Mouse (Mus musculus): ENCODE measurements around the gene Nrxn1. TPM values are rescaled to one million over a fixed set of nuclear protein-coding genes. Genes with fewer than 3 reads are reported as not detected.
A peak's percentile ranks its signal among the peaks of the same experiment; 100 is the strongest.

Nrxn1 gene
- polyA plus RNA-seq, 1 experiment from 2014 or later, result 7.1 TPM

DNA sequence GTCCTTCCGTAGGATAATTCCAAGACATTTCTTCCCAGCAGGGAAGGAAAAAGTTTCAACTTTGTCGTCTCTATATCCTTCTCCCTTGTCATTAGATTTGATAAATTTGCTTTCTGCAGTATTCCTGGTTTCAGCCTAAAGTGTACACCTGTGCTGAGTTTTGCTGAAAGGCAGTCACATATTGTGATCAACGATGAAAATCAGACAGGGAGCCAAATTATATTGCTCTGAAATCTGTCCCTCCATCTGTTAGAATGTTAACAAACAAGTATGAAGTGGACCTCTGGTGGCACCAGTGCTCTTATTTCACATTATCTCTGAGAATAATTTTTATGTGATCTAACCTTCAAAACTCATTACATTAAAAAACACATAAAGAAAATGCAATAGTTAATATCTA is 465.5 kb downstream of the Nrxn1 start:
- 49% methylated on average over 3 of the region's 3 CpGs for WGBS
- no peak overlapping the region for H3K9ac ChIP-seq
- no peak overlapping the region for H3K4me2 ChIP-seq
- H3K36me3 ChIP-seq, result no peaks in the 10 kb centered on the region
- ATAC-seq (ENCODE audit: insufficient read depth, low FRiP score, low read depth), result no peak
- H3K27me3 ChIP-seq (replicated peaks), result no peaks in the 10 kb centered on the region
- no peaks in the 10 kb centered on the region for H3K9me3 ChIP-seq
- no peak overlapping the region for H3K4me3 ChIP-seq (replicated peaks)
- no peak overlapping the region for H3K27ac ChIP-seq
- no peaks in the 10 kb centered on the region for H3K4me1 ChIP-seq

DNA sequence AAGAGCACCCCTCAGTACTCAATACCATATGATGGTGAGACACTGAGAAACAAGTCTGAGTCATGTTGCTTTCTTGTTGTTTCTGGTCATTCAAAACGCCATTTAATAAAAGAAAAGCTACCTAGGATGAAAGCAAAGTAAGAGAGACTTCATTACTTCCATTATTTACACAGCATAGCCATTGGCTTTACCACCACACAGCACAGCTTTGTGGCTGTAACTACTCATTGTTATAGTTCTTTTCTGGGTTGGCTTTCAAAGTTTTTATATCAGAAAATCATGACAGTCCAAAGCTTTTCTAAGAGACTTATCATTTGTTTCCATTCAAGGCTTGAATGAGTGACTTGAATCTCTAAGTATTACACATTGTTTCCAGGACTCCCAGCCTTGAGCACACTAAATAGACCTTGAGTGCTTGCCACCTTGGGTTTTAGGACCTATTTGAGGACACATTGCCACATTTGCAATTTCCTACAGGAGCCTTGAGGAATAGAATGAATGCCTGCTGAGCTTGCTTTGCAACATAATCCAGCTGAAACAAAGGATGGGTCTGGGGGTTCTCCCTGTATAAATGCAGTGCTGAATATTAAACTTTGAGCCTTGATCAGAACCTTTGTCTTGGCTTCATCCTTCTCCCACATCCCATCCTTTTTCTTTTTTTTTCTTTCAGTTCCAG is 468.1 kb downstream of the Nrxn1 start:
- ATAC-seq (ENCODE audit: insufficient read depth, low FRiP score, low read depth), result no peak
- H3K9ac ChIP-seq, result no peak overlapping the region
- no peak overlapping the region for H3K27ac ChIP-seq
- no peaks in the 10 kb centered on the region for H3K9me3 ChIP-seq
- H3K36me3 ChIP-seq, result no peaks in the 10 kb centered on the region
- H3K4me3 ChIP-seq (replicated peaks), result no peak overlapping the region
- no peaks in the 10 kb centered on the region for H3K4me1 ChIP-seq
- WGBS, result 50% methylated on average over 1 of the region's 1 CpGs
- H3K4me2 ChIP-seq, result no peak overlapping the region
- H3K27me3 ChIP-seq (replicated peaks), result no peaks in the 10 kb centered on the region

DNA sequence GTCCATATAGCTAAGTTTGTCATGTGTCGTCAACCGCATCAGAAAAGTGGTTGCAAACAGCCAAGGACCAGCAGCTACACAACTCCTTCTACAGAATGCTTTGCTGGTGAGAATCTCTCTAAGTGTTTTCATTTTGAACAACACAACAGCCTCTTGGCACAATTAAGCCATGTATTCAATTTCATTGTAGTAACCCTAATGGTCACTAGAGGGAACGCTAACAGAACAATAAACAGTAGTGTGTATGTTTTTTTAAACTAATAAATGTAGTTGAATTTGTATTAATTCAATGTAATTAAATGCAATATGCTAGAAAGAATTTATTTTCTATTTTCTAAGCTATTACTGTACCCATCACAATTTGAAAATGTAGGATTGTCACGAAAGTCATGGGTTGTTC is 471.0 kb downstream of the Nrxn1 start:
- whole genome bisulfite sequencing, result 83% methylated on average over 4 of the region's 4 CpGs
- Histone ChIP-seq H3K27ac (no peak overlapping the region), H3K4me2 (no peak overlapping the region), H3K27me3 (replicated peaks) (no peaks in the 10 kb centered on the region), H3K36me3 (no peaks in the 10 kb centered on the region), H3K9ac (no peak overlapping the region), H3K4me1 (no peaks in the 10 kb centered on the region), H3K9me3 (no peaks in the 10 kb centered on the region), H3K4me3 (replicated peaks) (no peak overlapping the region)
- no peak for ATAC-seq (ENCODE audit: insufficient read depth, low FRiP score, low read depth)

DNA sequence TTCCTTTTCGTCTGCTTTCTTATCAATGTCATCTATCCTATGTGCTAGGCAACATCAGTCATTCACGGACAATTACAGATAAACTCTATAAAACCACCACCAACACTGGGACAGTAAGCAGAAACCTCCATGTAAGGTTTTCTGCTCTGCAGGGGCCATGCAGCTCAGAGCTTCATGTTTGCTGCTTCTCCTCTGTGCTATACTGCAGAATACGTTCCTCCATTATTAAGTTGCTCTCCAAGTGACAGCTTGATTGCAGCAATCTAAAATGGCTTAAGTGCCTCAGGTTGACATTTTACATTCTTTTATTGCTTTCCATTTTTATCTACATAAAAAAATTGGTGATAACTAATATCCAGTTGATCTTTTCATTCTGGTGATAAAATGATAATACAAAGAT is 477.9 kb downstream of the Nrxn1 start:
- WGBS, result 56% methylated on average over 3 of the region's 3 CpGs
- H3K27me3 ChIP-seq (replicated peaks), result no peaks in the 10 kb centered on the region
- no peak for ATAC-seq (ENCODE audit: insufficient read depth, low FRiP score, low read depth)
- H3K4me3 ChIP-seq (replicated peaks), result no peak overlapping the region
- H3K36me3 ChIP-seq, result no peaks in the 10 kb centered on the region
- no peak overlapping the region for H3K27ac ChIP-seq
- no peaks in the 10 kb centered on the region for H3K4me1 ChIP-seq
- H3K9me3 ChIP-seq, result no peaks in the 10 kb centered on the region
- H3K9ac ChIP-seq, result no peak overlapping the region
- no peak overlapping the region for H3K4me2 ChIP-seq

DNA sequence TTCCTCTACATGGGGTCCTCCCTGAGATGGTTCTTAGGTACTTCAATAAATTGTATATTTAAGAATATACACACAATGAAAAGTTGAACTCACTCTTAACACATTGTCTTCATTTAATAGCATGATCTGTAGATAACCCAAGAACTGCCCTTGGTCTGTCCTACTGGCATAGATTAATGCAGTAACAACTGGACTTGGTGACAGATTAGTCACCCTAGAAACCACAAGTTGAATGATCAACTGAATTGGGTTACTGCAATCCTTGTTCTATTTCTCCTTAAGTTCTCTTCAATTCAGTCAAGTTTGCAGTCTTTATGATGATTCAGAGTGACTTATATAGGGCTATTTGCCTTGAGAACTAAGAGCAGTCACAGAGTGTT is 485.5 kb downstream of the Nrxn1 start:
- Histone ChIP-seq H3K9ac (no peak overlapping the region), H3K4me3 (replicated peaks) (no peak overlapping the region), H3K4me1 (no peaks in the 10 kb centered on the region), H3K36me3 (no peaks in the 10 kb centered on the region), H3K4me2 (no peak overlapping the region), H3K9me3 (no peaks in the 10 kb centered on the region), H3K27me3 (replicated peaks) (no peaks in the 10 kb centered on the region), H3K27ac (no peak overlapping the region)
- ATAC-seq (ENCODE audit: insufficient read depth, low FRiP score, low read depth), result no peak

DNA sequence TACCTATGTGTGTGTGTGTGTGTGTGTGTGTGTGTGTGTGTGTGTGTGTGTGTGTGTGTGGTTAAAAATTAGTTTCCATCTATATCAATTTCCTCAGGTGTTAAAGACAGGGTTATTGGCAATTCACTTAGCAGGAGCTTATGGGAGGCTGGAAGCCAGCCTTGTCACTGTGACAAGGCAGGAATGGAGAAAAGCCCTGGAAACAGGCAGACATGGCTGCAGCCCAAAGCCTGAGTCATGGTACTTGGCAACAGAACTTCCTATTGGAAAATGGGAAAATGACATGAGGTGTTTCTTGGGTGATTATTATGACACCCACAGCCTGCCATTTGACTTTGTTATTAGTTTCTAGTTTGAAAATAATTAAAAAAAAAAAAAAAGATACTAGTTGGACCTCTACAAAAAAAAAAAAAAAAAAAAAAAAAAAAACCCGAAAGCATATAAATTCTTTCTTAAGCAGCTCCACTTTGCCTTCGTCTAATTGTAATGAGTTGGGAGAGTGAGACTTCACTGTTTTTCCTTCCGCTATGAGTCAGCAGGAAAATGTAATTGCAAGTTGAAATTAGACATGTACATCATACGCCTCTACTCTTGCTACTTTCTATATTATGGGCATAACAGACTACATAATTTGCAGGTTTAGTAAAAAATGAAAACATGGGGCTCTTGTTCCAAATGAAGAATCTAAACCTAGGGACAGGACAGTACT is 486.0 kb downstream of the Nrxn1 start:
- H3K4me1 ChIP-seq, result no peaks in the 10 kb centered on the region
- no peaks in the 10 kb centered on the region for H3K9me3 ChIP-seq
- no peaks in the 10 kb centered on the region for H3K36me3 ChIP-seq
- 90% methylated on average over 4 of the region's 4 CpGs for WGBS
- no peak overlapping the region for H3K4me2 ChIP-seq
- no peak overlapping the region for H3K4me3 ChIP-seq (replicated peaks)
- no peak overlapping the region for H3K9ac ChIP-seq
- H3K27me3 ChIP-seq (replicated peaks), result no peaks in the 10 kb centered on the region
- no peak for ATAC-seq (ENCODE audit: insufficient read depth, low FRiP score, low read depth)
- no peak overlapping the region for H3K27ac ChIP-seq

DNA sequence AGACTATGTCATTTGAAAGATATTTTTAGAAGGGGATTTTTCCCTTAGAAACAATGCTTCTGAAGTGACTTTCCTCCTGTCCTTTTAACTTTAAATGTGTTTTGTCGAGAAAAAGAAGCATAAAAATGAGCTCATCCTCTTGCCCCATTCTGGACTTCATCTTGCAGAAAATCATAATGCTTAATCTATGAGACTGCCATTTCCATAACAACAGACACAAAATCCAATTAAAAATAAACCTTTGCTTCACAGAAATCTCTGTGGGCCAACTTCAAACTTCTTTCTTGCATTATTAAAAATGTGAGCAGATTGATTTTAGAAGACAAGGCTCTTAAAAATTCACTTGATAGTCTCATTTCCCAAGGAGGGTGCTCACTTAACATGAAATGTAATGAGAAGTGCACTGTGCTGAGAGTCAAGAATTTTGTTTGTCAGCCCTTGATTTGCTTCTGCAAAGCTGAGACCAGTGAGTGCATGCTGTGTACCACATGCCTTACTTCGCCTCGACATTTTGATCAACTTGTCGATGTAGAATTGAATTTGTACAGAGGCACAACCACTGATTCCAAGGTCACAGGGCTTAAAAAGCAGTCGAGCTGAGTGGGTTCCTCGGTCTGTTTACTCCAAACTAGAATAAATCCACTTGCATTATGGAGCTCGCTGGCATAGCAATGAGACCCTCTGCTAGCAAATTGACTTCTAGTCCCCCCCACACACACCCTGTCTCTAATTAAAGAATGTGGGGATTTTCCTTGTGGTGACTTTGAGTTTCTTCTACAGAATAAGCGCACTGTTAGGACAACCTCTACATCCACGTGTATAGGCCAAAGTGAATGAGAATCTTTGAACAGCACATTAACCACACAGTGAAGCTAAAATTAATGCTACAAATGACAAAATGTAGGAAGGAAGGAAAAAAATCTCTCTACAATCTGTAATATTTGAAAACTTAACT is 493.0 kb downstream of the Nrxn1 start:
- Histone ChIP-seq H3K4me1 (no peaks in the 10 kb centered on the region), H3K4me3 (replicated peaks) (no peak overlapping the region), H3K9ac (no peak overlapping the region), H3K27me3 (replicated peaks) (no peaks in the 10 kb centered on the region), H3K4me2 (no peak overlapping the region), H3K9me3 (no peaks in the 10 kb centered on the region), H3K27ac (no peak overlapping the region), H3K36me3 (no peaks in the 10 kb centered on the region)
- WGBS, result 70% methylated on average over 9 of the region's 9 CpGs
- ATAC-seq (ENCODE audit: insufficient read depth, low FRiP score, low read depth), result no peak

DNA sequence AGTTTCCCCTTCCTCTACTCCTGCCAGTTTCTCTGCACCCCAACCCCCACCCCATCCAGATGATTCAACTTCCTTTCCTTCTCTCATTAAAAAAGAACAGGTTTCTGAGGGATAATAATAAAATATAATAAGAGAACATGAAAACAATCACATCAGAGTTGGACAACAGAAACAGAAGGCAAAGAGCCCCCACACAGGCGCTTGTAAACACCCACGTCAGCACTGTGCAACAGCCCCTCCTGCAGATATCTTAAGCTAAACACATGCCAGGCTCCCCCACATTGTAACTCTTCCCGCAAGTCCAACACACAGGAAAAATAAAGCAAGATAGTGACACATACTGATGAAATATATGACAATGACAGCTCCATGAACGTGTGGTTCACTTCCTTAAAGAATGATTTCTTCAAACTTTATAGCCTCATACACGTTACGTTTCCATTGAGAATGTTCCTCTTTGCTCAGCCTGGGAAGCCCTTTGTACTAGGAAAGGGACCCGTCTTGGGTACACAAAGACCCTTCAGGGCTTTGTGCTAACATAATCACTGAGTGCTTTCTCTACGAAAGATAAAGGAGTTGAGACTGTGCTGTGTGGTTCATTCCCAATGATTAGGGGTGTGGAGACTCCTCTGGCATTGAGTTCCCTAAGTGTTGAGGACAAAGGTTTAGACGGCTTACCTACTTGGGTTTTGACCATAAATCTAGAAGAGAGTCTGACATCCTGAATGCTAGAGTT is 497.9 kb downstream of the Nrxn1 start:
- H3K9me3 ChIP-seq, result no peaks in the 10 kb centered on the region
- H3K4me1 ChIP-seq, result no peaks in the 10 kb centered on the region
- ATAC-seq (ENCODE audit: insufficient read depth, low FRiP score, low read depth), result no peak
- H3K36me3 ChIP-seq, result no peaks in the 10 kb centered on the region
- H3K27ac ChIP-seq, result no peak overlapping the region
- H3K4me3 ChIP-seq (replicated peaks), result no peak overlapping the region
- H3K4me2 ChIP-seq, result no peak overlapping the region
- H3K27me3 ChIP-seq (replicated peaks), result no peaks in the 10 kb centered on the region
- WGBS, result 56% methylated on average over 9 of the region's 9 CpGs
- H3K9ac ChIP-seq, result no peak overlapping the region

DNA sequence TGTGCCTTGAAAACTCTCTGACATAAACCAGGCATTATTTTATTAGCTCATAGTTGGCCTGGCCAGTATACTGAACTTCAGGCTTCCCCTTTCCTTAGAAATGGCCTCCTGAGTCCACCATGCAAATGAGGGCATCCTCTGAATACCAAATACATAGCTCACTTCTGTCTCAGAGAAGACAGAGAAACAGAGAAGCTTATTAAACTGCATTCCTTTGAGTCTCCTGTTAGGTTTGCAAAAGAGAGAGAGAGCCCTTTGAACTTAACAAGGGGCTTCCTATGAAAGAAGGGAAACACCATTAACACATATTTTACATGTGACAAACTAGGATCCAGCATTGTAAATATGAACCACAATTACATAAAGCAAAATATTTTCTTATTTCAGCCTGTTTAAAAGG is 506.0 kb downstream of the Nrxn1 start:
- Histone ChIP-seq H3K27ac (no peak overlapping the region), H3K4me1 (no peaks in the 10 kb centered on the region; the same call in 1 of the 2 replicates), H3K36me3 (no peaks in the 10 kb centered on the region), H3K9ac (no peak overlapping the region), H3K4me3 (replicated peaks) (no peak overlapping the region), H3K27me3 (replicated peaks) (no peaks in the 10 kb centered on the region), H3K4me2 (no peak overlapping the region), H3K9me3 (no peaks in the 10 kb centered on the region)
- no peak for ATAC-seq (ENCODE audit: insufficient read depth, low FRiP score, low read depth)

DNA sequence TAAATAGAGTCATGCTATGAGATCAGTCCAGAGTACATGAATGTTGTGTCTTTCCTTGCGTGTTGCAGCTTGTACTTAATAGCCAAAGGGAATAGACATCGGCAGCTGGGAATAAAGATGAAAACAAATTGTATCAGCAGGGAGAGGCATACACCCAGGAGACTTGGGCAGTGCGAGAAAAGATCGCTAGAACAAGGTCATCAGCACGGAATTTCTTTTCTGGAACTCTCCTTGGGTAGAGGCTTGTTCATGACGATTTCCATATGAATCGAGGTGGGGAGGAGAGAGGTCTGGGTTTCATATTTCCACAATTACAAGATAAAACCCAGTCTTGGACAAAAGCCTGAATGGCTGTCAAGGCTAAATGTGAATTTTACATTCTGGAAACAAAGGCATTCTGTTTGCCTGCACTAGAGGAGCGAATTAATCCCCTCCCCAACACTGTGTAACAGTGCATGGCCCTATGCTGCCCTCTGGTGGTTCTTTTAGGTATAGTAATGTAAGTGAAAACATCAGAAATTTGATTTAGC is 508.1 kb downstream of the Nrxn1 start:
- H3K27ac ChIP-seq, result no peak overlapping the region
- H3K4me1 ChIP-seq, result no peaks in the 10 kb centered on the region; the same call in 1 of the 2 replicates
- no peaks in the 10 kb centered on the region for H3K27me3 ChIP-seq (replicated peaks)
- H3K4me3 ChIP-seq (replicated peaks), result peak overlapping the region; percentile 2; the same call in 1 of the 2 replicates
- H3K9me3 ChIP-seq, result no peaks in the 10 kb centered on the region
- no peak overlapping the region for H3K9ac ChIP-seq
- H3K4me2 ChIP-seq, result peak overlapping the region; percentile 40
- ATAC-seq (ENCODE audit: insufficient read depth, low FRiP score, low read depth), result peak; percentile 79
- 34% methylated on average over 8 of the region's 8 CpGs for WGBS
- no peaks in the 10 kb centered on the region for H3K36me3 ChIP-seq

DNA sequence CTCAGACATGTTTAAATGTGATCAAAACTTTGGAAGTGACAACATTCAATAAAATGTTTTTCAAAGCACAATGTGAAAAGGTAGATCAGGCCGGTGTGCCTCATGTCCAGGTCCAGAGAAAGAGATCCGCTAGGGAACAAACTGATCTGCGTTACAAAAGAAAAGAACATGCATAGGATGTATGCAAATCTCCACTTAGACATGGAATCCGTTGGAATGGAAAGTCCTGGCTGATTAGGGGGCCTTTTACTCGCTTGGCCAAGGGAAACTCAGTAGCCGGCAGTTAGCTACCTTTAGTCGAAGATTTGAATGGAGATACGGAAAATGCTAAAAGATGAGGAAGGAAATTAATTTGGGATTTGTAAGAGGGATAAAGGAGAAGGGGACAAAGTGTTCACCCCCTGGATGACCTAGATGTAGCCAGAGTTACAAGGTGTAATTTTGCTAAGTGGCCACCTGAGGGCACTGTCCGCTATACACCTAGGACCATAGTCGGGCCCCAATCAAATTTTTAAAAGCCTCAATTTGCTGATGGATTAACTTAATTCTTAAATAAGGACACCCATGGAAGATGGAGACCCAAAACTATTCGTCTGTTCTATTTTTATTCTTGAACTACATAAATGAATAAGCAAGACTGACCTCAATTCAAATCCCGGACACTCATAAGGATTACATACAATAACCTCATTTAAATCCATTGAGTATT is 508.9 kb downstream of the Nrxn1 start:
- H3K36me3 ChIP-seq, result no peaks in the 10 kb centered on the region
- WGBS, result 57% methylated on average over 12 of the region's 12 CpGs
- H3K27ac ChIP-seq, result no peak overlapping the region
- H3K4me3 ChIP-seq (replicated peaks), result no peak overlapping the region
- H3K27me3 ChIP-seq (replicated peaks), result no peaks in the 10 kb centered on the region
- H3K4me2 ChIP-seq, result no peak overlapping the region
- no peaks in the 10 kb centered on the region for H3K9me3 ChIP-seq
- no peaks in the 10 kb centered on the region; the same call in 1 of the 2 replicates for H3K4me1 ChIP-seq
- no peak overlapping the region for H3K9ac ChIP-seq
- no peak for ATAC-seq (ENCODE audit: insufficient read depth, low FRiP score, low read depth)

Data from stomach, embryonic 15.5 days (tissue).